Mouse (Mus musculus): Measurements from ENCODE around the gene Ash1l. TPM values are rescaled to one million over a fixed set of nuclear protein-coding genes. Genes with fewer than 3 reads are reported as not detected.

The Ash1l gene
- 0.99 and 1.7 TPM in 2 replicates for polyA plus RNA-seq (2012; rRNA removed)

GRCm38 (mm10) chr3:88950576-88951326, at the start of gene Ash1l, which contains the start of gene Dap3:
Gene Ash1l (plus strand): TSS chr3:88950622.
Gene Dap3 (minus strand): TSS chr3:88951181.

DNA sequence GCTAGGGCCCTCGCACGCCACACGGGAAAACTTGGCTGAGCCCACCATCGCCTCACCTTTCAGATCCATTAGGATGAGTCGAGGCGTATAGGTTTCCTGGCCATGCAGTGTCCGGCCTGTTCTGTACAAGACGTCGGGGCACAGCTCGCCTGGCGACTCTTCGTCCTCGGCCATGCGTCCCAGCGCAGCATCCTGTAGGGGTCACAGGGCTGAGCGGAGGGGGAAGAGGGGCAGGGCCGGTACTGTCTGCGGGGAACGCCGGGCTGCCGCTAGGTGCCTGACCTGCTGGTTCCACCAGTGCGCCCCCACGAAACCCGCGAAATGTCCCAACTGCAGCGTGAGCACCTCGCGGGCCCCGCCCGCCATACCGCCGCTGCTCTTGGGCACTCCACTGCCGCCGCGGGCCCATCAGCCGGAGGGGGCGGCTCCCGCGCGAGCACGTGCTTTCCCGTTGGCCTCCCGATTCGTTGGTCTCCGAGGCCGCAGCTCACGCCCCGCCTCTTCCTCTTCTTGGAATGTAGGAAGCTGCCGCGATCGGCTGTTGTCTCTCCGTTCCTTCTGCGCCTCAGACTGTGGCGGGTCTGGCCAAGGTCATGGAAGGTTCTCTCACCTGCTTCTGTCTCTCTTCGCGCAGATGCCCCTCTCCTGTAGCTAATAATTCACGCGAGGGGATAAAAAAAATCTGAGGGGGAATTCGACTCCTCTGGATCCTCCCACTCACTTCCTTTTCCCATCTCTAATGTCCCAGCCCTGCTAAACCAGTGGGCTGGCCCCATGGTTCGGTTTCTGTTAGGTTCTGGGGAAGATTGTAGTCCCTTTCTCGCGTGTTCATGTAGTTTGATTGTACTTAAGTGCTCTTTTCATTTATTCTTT, 36.7 kb upstream of the Ash1l start, which contains the start of gene Msto1:
Gene Msto1, minus strand, starts transcription at position 489 of the 873 bp plus-strand sequence.

GRCm38 (mm10) chr3:89093175-89093574, 142.8 kb downstream of the Ash1l start, which contains the start of gene Rusc1:
Gene Rusc1 (minus strand): TSS chr3:89093311.

DNA sequence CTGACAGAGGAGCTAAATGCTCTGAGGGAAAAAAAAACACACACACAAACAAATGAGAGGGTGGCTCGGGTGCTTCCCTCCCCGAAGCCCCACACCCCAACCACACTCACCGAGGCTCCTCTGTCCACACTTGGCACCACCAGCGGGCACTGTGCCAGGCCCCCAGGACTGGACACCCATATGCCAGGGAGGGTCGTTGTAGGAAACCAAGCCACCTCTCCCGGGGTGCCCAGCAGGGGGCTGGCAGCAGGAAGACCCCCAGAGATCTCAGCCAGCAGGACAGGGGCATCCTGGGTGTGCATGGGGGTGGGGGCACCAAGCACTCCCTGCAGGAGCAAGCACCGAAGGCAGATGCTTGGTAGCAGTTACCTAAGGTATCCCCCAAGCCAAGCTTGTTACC, 150.4 kb downstream of the Ash1l start, which contains the start of gene Gm43738:
Gene Gm43738, minus strand, starts transcription at position 289 of the 400 bp plus-strand sequence.

DNA sequence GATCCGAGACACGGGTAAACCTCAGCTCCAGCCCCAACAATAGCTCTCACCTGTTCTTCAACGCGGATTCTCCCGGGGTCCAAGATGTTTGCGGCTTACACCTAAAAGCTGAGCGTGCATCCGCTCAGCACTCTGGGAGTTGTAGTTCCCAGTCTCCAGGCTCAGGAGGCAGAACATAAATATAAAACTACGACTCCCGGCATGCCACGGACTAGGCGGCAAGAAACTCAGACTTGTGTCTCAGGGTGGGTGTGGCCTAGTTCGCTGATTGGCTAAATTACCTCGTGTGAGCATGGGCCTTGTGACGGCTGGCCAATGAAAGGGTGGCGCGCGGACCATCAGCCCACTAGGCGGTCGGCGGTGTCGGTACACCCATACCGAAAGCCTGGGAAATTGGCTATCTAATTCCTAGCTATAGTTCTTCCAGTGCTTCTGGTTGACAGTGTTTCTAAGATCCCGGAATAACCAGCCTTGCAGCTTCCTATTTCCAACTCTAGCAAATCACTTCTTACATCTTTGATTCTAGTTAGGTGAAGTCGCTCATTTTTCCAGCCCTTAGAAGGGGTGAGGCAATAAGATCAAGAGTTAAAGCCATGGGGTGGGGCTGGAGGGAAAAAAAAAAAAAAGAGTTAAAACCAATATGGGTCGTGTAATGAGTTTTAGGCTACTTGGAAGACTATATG, 151.5 kb downstream of the Ash1l start, which contains the start of gene Fdps:
Gene Fdps, minus strand, starts transcription at position 148 of the 683 bp plus-strand sequence.

Other genes with a start within 250 kb of the Ash1l start
- gene Rit1, start 233.8 kb upstream of the Ash1l start, polyA plus RNA-seq (2012; rRNA removed): 22.9 and 28.9 TPM in 2 replicates
- 2.0 and 2.1 TPM in 2 replicates for gene Syt11, start 175.5 kb upstream of the Ash1l start, polyA plus RNA-seq (2012; rRNA removed)
- gene Gon4l, start 115.4 kb upstream of the Ash1l start, polyA plus RNA-seq (2012; rRNA removed): 4.5 and 5.0 TPM in 2 replicates
- gene Msto1, start 36.6 kb upstream of the Ash1l start, polyA plus RNA-seq (2012; rRNA removed): 15.6 and 19.0 TPM in 2 replicates
- 8.3 and 12.4 TPM in 2 replicates for gene Dap3, start 559 bp downstream of the Ash1l start, polyA plus RNA-seq (2012; rRNA removed)
- gene Rusc1, start 142.7 kb downstream of the Ash1l start, polyA plus RNA-seq (2012; rRNA removed): 33.5 and 43.6 TPM in 2 replicates
- gene Gm43738, start 150.5 kb downstream of the Ash1l start, polyA plus RNA-seq (2012; rRNA removed): not detected in 2 replicates
- gene Fdps, start 151.3 kb downstream of the Ash1l start, polyA plus RNA-seq (2012; rRNA removed): 111 and 125 TPM in 2 replicates
- 52.9 and 76.0 TPM in 2 replicates for gene Pklr, start 185.5 kb downstream of the Ash1l start, polyA plus RNA-seq (2012; rRNA removed)
- 0.65 and 1.1 TPM in 2 replicates for gene Hcn3, start 209.6 kb downstream of the Ash1l start, polyA plus RNA-seq (2012; rRNA removed)
- 13.4 and 18.5 TPM in 2 replicates for gene Clk2, start 214.2 kb downstream of the Ash1l start, polyA plus RNA-seq (2012; rRNA removed)
- 74.0 and 74.9 TPM in 2 replicates for gene Scamp3, start 226.9 kb downstream of the Ash1l start, polyA plus RNA-seq (2012; rRNA removed)
- gene Fam189b, start 232.5 kb downstream of the Ash1l start, polyA plus RNA-seq (2012; rRNA removed): 20.3 and 21.6 TPM in 2 replicates